Mouse (Mus musculus): ENCODE data around the gene Dock3. TPM values are rescaled to one million over a fixed set of nuclear protein-coding genes. Genes with fewer than 3 reads are reported as not detected.

Dock3 gene
- polyA plus RNA-seq, 1 experiment from 2014 or later = 0.42 TPM

DNA sequence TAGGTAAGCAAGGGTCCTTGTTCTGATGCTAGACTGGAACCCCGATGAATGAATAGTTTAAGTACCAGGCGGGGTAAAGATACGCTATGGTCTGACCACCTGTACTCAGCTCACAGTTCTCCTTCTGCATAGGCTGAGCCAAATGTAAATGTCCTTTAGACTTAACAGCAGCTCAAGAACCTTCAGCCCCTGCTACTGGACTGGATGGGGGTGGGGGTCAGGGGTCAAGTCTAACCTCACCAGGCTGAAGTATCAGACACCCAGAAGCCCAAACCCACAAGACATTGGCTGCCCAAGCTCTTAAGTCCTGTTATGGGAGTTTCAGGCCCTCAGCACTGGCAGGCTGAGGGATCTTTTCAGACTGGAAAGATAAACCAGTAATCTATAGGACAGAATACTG lies 343.4 kb downstream of the Dock3 start:
- WGBS = 99% methylated on average over 3 of the region's 3 CpGs
- Histone ChIP-seq H3K9ac (ENCODE audit: low read length) (no peak overlapping the region), H3K27ac (replicated peaks in 1 of 2; ENCODE audit: control insufficient read depth in 1 of 2, insufficient read depth in 1 of 2, low read depth in 2 of 2, low read length in 2 of 2) (no peak overlapping the region), H3K36me3 (ENCODE audit: control insufficient read depth, insufficient read depth, low read length) (peaks cover 43% of the 10 kb centered on the region), H3K4me3 (ENCODE audit: control insufficient read depth in 1 of 2, insufficient read depth in 1 of 2, low read depth in 1 of 2, low read length in 2 of 2) (no peak overlapping the region), H3K4me2 (ENCODE audit: low read length) (no peak overlapping the region), H3K27me3 (ENCODE audit: control insufficient read depth, insufficient read depth, low read length) (no peaks in the 10 kb centered on the region), H3K9me3 (ENCODE audit: control insufficient read depth, low read length) (no peaks in the 10 kb centered on the region), H3K4me1 (ENCODE audit: control insufficient read depth in 2 of 2, insufficient read depth in 2 of 2, low read length in 2 of 2) (peaks cover 30 to 37% of the 10 kb centered on the region in 2 experiments)
- no peak for ATAC-seq (ENCODE audit: insufficient number of reproducible peaks, insufficient read depth, low FRiP score, low read depth)

DNA sequence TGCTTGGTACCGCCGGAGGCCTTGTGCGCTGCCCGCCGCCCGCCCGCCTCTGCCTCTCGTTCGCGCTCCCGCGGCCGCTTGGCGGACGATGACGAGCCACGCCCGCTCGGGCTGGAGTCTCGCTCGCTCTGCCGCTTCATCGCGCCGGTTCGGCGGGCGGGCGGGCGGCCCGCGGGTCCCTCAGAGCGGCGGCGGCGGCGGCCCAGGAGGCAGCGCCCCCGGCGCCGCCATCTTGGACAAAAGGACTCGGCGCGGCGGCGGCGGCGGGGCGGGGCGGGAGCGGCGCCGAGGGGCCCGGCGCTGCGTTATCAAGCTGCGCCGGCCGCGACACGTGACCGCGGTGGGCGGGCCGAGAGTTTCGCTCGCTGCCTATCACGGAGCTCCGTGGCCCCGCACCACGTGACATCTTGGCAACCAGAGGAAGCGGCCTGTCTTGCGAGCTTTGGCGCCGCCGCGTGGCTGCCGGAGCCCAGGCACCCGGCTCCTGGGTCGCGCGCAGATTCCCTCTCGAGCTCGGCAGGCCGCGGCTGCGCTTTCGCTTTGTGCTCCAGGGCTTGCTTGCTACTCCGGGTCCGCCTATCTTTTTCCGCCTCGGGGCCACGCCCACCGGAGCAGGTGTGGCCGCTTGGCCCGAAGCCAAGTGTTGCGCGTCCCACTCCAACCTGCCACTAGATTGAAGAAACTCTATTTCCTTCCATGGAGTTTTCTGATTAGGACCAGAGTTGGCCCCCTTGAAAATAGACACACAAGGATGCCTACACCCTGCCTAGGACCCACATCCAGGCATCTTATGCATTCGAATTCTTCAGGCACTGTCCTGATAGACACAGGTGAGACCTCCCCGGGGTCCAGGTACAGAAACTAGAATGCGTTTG lies 344.6 kb downstream of the Dock3 start, which contains the start of gene Rbm15b:
Gene Rbm15b (minus strand): TSS at position 601 of the 875 bp plus-strand sequence.
- Histone ChIP-seq H3K4me1 (ENCODE audit: control insufficient read depth in 2 of 2, insufficient read depth in 2 of 2, low read length in 2 of 2) (peaks cover 30 to 46% of the 10 kb centered on the region in 2 experiments), H3K36me3 (ENCODE audit: control insufficient read depth, insufficient read depth, low read length) (peaks cover 54% of the 10 kb centered on the region)
- 3% methylated on average over 82 of the region's 101 CpGs for WGBS

DNA sequence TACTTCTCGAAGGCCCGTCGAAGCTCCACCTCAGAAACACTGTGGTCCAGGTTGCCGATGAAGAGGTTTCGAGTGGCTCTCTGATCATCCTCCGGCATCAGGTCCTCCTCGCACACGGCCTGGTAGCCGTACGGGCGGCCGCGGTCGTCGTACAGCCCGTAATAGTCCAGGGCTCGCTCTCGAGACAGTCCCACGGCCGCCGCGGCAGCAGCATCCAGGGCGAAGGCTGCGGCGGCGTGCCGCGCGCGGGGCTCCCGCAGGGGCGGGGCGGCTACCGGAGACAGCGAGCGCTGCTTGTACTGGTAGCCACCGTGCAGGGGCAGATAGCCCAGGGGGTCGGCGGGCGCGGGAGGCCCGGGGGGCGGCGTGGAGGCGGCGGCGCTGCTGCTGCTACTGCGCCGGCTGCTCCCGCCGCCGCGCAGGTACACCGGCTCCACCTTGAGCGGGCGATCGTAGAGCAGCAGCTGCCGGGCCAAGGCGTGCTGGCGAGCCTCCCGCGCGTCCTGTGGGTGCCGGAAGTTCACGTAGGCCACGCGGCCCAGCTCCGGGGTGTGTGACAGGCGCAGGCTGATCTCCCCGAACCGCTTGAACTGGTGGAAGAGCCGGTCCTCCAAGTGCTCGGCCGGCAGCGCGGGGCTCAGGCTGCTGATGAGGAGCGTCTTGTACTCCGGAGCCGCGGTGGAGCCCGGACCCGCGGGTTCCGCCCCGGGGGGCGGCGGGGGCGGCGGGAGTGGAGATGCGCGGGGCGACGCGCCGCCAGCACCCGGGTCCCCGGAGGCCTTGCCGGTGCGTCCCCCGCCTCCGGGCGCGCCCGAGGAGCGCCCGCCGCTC lies 345.6 kb downstream of the Dock3 start:
- peak overlapping the region; percentile 98 for H3K4me2 ChIP-seq (ENCODE audit: low read length)
- H3K4me1 ChIP-seq (ENCODE audit: control insufficient read depth in 2 of 2, insufficient read depth in 2 of 2, low read length in 2 of 2) = peaks cover 30 to 45% of the 10 kb centered on the region in 2 experiments
- ATAC-seq (ENCODE audit: insufficient number of reproducible peaks, insufficient read depth, low FRiP score, low read depth) = no peak
- no peaks in the 10 kb centered on the region for H3K9me3 ChIP-seq (ENCODE audit: control insufficient read depth, low read length)
- peak overlapping the region; percentile 73 to 88 for H3K4me3 ChIP-seq (ENCODE audit: control insufficient read depth in 1 of 2, insufficient read depth in 1 of 2, low read depth in 1 of 2, low read length in 2 of 2)
- WGBS = 1% methylated on average over 82 of the region's 107 CpGs
- peaks cover 64% of the 10 kb centered on the region for H3K36me3 ChIP-seq (ENCODE audit: control insufficient read depth, insufficient read depth, low read length)
- peak overlapping the region; percentile 98 for H3K9ac ChIP-seq (ENCODE audit: low read length)
- H3K27ac ChIP-seq (replicated peaks in 1 of 2; ENCODE audit: control insufficient read depth in 1 of 2, insufficient read depth in 1 of 2, low read depth in 2 of 2, low read length in 2 of 2) = peak overlapping the region in 1 of 2 experiments; percentile 89; a peak in 2 of 4 replicates
- H3K27me3 ChIP-seq (ENCODE audit: control insufficient read depth, insufficient read depth, low read length) = no peaks in the 10 kb centered on the region

More for the DNA sequence above, 344.6 kb downstream of the Dock3 start, which contains the start of gene Rbm15b:
- Histone ChIP-seq H3K27ac (replicated peaks in 1 of 2; ENCODE audit: control insufficient read depth in 1 of 2, insufficient read depth in 1 of 2, low read depth in 2 of 2, low read length in 2 of 2) (peak within 1 kb of the TSS; percentile 48 to 89), H3K4me3 (ENCODE audit: control insufficient read depth in 1 of 2, insufficient read depth in 1 of 2, low read depth in 1 of 2, low read length in 2 of 2) (peak within 1 kb of the TSS; percentile 73 to 88), H3K27me3 (ENCODE audit: control insufficient read depth, insufficient read depth, low read length) (no peaks in the 10 kb centered on the region), H3K9ac (ENCODE audit: low read length) (peak within 1 kb of the TSS; percentile 98), H3K4me2 (ENCODE audit: low read length) (peak within 1 kb of the TSS; percentile 98), H3K9me3 (ENCODE audit: control insufficient read depth, low read length) (no peaks in the 10 kb centered on the region)
- ATAC-seq (ENCODE audit: insufficient number of reproducible peaks, insufficient read depth, low FRiP score, low read depth) = peak; percentile 80

DNA sequence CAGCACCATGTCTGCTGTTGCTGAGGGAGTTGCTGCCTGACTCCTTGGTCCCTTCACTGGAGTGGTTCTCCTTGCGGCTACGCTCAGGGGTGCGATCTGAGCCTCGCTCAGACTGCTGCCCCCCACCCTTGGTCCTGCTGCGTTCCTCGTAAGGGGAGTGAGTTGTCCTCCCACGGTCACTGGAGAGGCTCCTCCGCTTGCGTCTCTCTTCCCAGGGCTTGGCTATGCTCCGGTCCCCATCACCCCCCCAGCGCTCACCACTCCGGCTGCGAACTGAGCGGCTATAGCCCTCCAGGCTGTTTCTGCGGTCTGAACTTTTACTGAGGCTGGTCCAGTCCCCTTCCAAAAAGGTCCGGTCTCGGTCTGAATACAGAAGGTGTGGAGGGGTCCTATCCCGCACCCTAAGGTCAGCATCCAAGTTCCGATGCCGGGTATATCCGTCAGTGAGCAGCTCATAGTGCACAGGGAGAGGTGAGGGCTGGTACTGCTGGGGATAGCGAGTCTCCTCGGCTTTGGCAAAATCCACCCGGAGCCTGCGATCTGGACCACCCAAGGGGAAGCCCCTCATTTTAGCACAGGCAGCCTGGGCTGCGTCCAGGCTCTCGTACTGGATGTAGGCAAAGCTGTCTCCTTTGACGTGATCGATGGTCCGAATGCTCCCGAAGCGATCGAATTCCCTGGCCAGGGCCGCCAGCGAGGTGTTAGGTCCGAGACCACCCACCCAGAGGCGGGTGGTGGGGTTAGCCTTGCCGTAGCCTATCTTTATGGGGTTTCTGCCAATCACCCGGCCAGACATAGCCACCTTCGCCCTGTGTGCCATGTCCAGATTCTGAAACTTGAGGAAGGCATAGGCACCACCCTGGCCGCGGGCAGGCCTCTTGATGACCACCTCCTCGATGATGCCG lies 346.5 kb downstream of the Dock3 start:
- 28% methylated on average over 44 of the region's 44 CpGs for WGBS
- H3K9me3 ChIP-seq (ENCODE audit: control insufficient read depth, low read length) = no peaks in the 10 kb centered on the region
- H3K27me3 ChIP-seq (ENCODE audit: control insufficient read depth, insufficient read depth, low read length) = no peaks in the 10 kb centered on the region
- ATAC-seq (ENCODE audit: insufficient number of reproducible peaks, insufficient read depth, low FRiP score, low read depth) = no peak
- peak overlapping the region; percentile 73 to 88 for H3K4me3 ChIP-seq (ENCODE audit: control insufficient read depth in 1 of 2, insufficient read depth in 1 of 2, low read depth in 1 of 2, low read length in 2 of 2)
- H3K27ac ChIP-seq (replicated peaks in 1 of 2; ENCODE audit: control insufficient read depth in 1 of 2, insufficient read depth in 1 of 2, low read depth in 2 of 2, low read length in 2 of 2) = no peak overlapping the region
- peak overlapping the region; percentile 98 for H3K4me2 ChIP-seq (ENCODE audit: low read length)
- peak overlapping the region; percentile 98 for H3K9ac ChIP-seq (ENCODE audit: low read length)
- peaks cover 68% of the 10 kb centered on the region for H3K36me3 ChIP-seq (ENCODE audit: control insufficient read depth, insufficient read depth, low read length)
- H3K4me1 ChIP-seq (ENCODE audit: control insufficient read depth in 2 of 2, insufficient read depth in 2 of 2, low read length in 2 of 2) = peaks cover 23 to 37% of the 10 kb centered on the region in 2 experiments

DNA sequence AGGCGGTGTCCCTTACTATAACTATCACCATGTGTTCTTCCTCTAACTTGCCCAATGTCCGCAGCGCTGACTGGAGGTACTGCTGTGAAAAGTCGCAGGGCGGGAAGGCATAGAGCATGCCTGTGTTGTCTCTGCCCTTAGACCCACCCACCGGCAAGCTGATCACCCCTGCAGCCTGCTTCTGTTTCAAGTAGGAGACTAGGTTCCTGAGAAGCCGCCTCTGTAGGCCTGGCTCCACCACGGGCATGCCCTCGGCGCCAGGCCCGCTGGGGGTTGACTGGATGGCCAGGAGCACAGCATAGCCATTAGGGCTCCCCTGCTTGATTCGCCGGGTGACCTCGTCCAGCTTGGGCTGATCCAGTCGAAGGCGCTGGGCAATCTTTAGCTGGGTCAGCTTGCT lies 347.4 kb downstream of the Dock3 start:
- H3K4me3 ChIP-seq (ENCODE audit: control insufficient read depth in 1 of 2, insufficient read depth in 1 of 2, low read depth in 1 of 2, low read length in 2 of 2) = peak overlapping the region; percentile 73 to 88
- peak overlapping the region; percentile 98 for H3K9ac ChIP-seq (ENCODE audit: low read length)
- H3K27ac ChIP-seq (replicated peaks in 1 of 2; ENCODE audit: control insufficient read depth in 1 of 2, insufficient read depth in 1 of 2, low read depth in 2 of 2, low read length in 2 of 2) = no peak overlapping the region
- H3K4me1 ChIP-seq (ENCODE audit: control insufficient read depth in 2 of 2, insufficient read depth in 2 of 2, low read length in 2 of 2) = peaks cover 21 to 37% of the 10 kb centered on the region in 2 experiments
- H3K4me2 ChIP-seq (ENCODE audit: low read length) = peak overlapping the region; percentile 98
- no peak for ATAC-seq (ENCODE audit: insufficient number of reproducible peaks, insufficient read depth, low FRiP score, low read depth)
- no peaks in the 10 kb centered on the region for H3K9me3 ChIP-seq (ENCODE audit: control insufficient read depth, low read length)
- no peaks in the 10 kb centered on the region for H3K27me3 ChIP-seq (ENCODE audit: control insufficient read depth, insufficient read depth, low read length)
- WGBS = 31% methylated on average over 16 of the region's 16 CpGs
- peaks cover 68% of the 10 kb centered on the region for H3K36me3 ChIP-seq (ENCODE audit: control insufficient read depth, insufficient read depth, low read length)

DNA sequence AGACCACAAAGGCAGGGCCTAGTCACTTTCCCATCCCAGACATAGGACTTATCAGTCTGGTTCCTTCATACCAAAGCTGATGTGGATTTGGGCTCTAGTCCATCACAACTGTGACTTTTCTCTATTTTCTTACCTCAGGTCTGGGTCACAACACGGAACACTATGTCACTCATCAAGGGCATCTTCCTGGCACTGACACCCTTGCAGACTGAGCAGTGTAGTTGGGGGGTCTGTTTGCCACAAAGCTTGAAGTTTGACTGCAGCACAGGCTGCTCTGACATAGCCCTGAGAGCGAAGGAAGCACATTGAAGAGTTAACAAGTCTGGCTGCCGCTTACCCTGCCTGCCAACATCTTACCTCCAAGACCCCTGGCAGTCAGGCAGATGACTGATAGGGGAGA lies 348.6 kb downstream of the Dock3 start:
- peaks cover 68% of the 10 kb centered on the region for H3K36me3 ChIP-seq (ENCODE audit: control insufficient read depth, insufficient read depth, low read length)
- 68% methylated on average over 3 of the region's 3 CpGs for WGBS
- no peak overlapping the region for H3K27ac ChIP-seq (replicated peaks in 1 of 2; ENCODE audit: control insufficient read depth in 1 of 2, insufficient read depth in 1 of 2, low read depth in 2 of 2, low read length in 2 of 2)
- peak overlapping the region; percentile 21; the same call in 1 of the 2 replicates for H3K9ac ChIP-seq (ENCODE audit: low read length)
- no peak for ATAC-seq (ENCODE audit: insufficient number of reproducible peaks, insufficient read depth, low FRiP score, low read depth)
- H3K9me3 ChIP-seq (ENCODE audit: control insufficient read depth, low read length) = no peaks in the 10 kb centered on the region
- H3K4me3 ChIP-seq (ENCODE audit: control insufficient read depth in 1 of 2, insufficient read depth in 1 of 2, low read depth in 1 of 2, low read length in 2 of 2) = no peak overlapping the region
- peak overlapping the region; percentile 5; the same call in 1 of the 2 replicates for H3K4me2 ChIP-seq (ENCODE audit: low read length)
- H3K27me3 ChIP-seq (ENCODE audit: control insufficient read depth, insufficient read depth, low read length) = no peaks in the 10 kb centered on the region
- H3K4me1 ChIP-seq (ENCODE audit: control insufficient read depth in 2 of 2, insufficient read depth in 2 of 2, low read length in 2 of 2) = peaks cover 21 to 37% of the 10 kb centered on the region in 2 experiments
